Mouse (Mus musculus): ENCODE results near the gene Krtap4-16. TPM values are rescaled to one million over a fixed set of nuclear protein-coding genes. Genes with fewer than 3 reads are reported as not detected.
"Not testable (repeated sequence)": the region's sequence is repeated elsewhere in the genome, so short reads cannot be mapped to it uniquely, and the experiment has no call there.

Gene Krtap4-16
- polyA plus RNA-seq, 1 experiment from 2014 or later = not detected

- 80% methylated on average over 1 of the region's 1 CpGs for WGBS
- no peak within 1 kb of the TSS for H3K4me2 ChIP-seq (ENCODE audit: low read depth, severe bottlenecking)
- H3K27ac ChIP-seq (replicated peaks; ENCODE audit: low read depth, low read length) = no peak within 1 kb of the TSS
- H3K9me3 ChIP-seq (ENCODE audit: control insufficient read depth, low read length) = no peaks in the 10 kb centered on the region
- no peaks in the 10 kb centered on the region for H3K27me3 ChIP-seq (ENCODE audit: control insufficient read depth, insufficient read depth, low read length)
- H3K36me3 ChIP-seq (ENCODE audit: control insufficient read depth, insufficient read depth, low read length) = no peaks in the 10 kb centered on the region
- H3K9ac ChIP-seq (ENCODE audit: low read length) = no peak within 1 kb of the TSS
- ATAC-seq (ENCODE audit: insufficient number of reproducible peaks, low FRiP score, low TSS enrichment, low read depth) = no peak
- H3K4me1 ChIP-seq (ENCODE audit: control insufficient read depth, insufficient read depth, low read length) = no peaks in the 10 kb centered on the region
- no peak for DNase-seq (ENCODE audit: low spot score)
- no peak within 1 kb of the TSS for H3K4me3 ChIP-seq (ENCODE audit: low read depth, low read length)
Measured at GRCm38 (mm10) chr11:99837966-99838365, 13.4 kb downstream of the Krtap4-16 start, which contains the start of gene 2300003K06Rik. 2300003K06Rik (minus strand) TSS chr11:99838066.

GRCm38 (mm10) chr11:99815566-99815965 is 35.8 kb downstream of the Krtap4-16 start, which contains the start of gene Gm11564:
Gm11564 (minus strand) TSS chr11:99815666.
- not testable (repeated sequence) for H3K4me1 ChIP-seq (ENCODE audit: control insufficient read depth, insufficient read depth, low read length); H3K9ac ChIP-seq (ENCODE audit: low read length); H3K9me3 ChIP-seq (ENCODE audit: control insufficient read depth, low read length); DNase-seq (ENCODE audit: low spot score); H3K4me3 ChIP-seq (ENCODE audit: low read depth, low read length); ATAC-seq (ENCODE audit: insufficient number of reproducible peaks, low FRiP score, low TSS enrichment, low read depth); H3K4me2 ChIP-seq (ENCODE audit: low read depth, severe bottlenecking); H3K36me3 ChIP-seq (ENCODE audit: control insufficient read depth, insufficient read depth, low read length); H3K27ac ChIP-seq (replicated peaks; ENCODE audit: low read depth, low read length); H3K27me3 ChIP-seq (ENCODE audit: control insufficient read depth, insufficient read depth, low read length)
- 90% methylated on average over 2 of the region's 2 CpGs for WGBS

- not testable (repeated sequence) for H3K4me2 ChIP-seq (ENCODE audit: low read depth, severe bottlenecking); H3K27me3 ChIP-seq (ENCODE audit: control insufficient read depth, insufficient read depth, low read length); H3K9ac ChIP-seq (ENCODE audit: low read length); H3K4me1 ChIP-seq (ENCODE audit: control insufficient read depth, insufficient read depth, low read length); H3K36me3 ChIP-seq (ENCODE audit: control insufficient read depth, insufficient read depth, low read length); DNase-seq (ENCODE audit: low spot score); ATAC-seq (ENCODE audit: insufficient number of reproducible peaks, low FRiP score, low TSS enrichment, low read depth); H3K9me3 ChIP-seq (ENCODE audit: control insufficient read depth, low read length); H3K4me3 ChIP-seq (ENCODE audit: low read depth, low read length); H3K27ac ChIP-seq (replicated peaks; ENCODE audit: low read depth, low read length)
Measured at GRCm38 (mm10) chr11:99809792-99810191, 41.6 kb downstream of the Krtap4-16 start, which contains the start of gene Krtap4-13. Krtap4-13 (minus strand) TSS chr11:99809892.

GRCm38 (mm10) chr11:99804346-99804745 is 47.1 kb downstream of the Krtap4-16 start, which contains the start of gene Gm11554:
Gm11554 (minus strand) TSS chr11:99804446.
- H3K27ac ChIP-seq (replicated peaks; ENCODE audit: low read depth, low read length); H3K9ac ChIP-seq (ENCODE audit: low read length); H3K4me2 ChIP-seq (ENCODE audit: low read depth, severe bottlenecking); ATAC-seq (ENCODE audit: insufficient number of reproducible peaks, low FRiP score, low TSS enrichment, low read depth); H3K27me3 ChIP-seq (ENCODE audit: control insufficient read depth, insufficient read depth, low read length); H3K4me3 ChIP-seq (ENCODE audit: low read depth, low read length); DNase-seq (ENCODE audit: low spot score); H3K36me3 ChIP-seq (ENCODE audit: control insufficient read depth, insufficient read depth, low read length); H3K9me3 ChIP-seq (ENCODE audit: control insufficient read depth, low read length); H3K4me1 ChIP-seq (ENCODE audit: control insufficient read depth, insufficient read depth, low read length): not testable (repeated sequence)
- no CpG with 5 or more reads among the region's 1 CpGs for WGBS

Other genes with a start within 250 kb of the Krtap4-16 start
- not detected in 2 replicates for gene Gm11938, start 248.3 kb downstream of the Krtap4-16 start, polyA plus RNA-seq (2014; fragmentation: Nextera tagmentation; extraction: Ambion mirVana)
- gene Gm11937, start 241.4 kb downstream of the Krtap4-16 start, polyA plus RNA-seq (2014; fragmentation: Nextera tagmentation; extraction: Ambion mirVana) = not detected in 2 replicates
- not detected in 2 replicates for gene Krtap2-4, start 236.8 kb downstream of the Krtap4-16 start, polyA plus RNA-seq (2014; fragmentation: Nextera tagmentation; extraction: Ambion mirVana)
- not detected in 2 replicates for gene Gm11562, start 231.2 kb downstream of the Krtap4-16 start, polyA plus RNA-seq (2014; fragmentation: Nextera tagmentation; extraction: Ambion mirVana)
- gene Krtap4-1, start 223.4 kb downstream of the Krtap4-16 start, polyA plus RNA-seq (2014; fragmentation: Nextera tagmentation; extraction: Ambion mirVana) = not detected in 2 replicates
- gene Krtap4-2, start 216.5 kb downstream of the Krtap4-16 start, polyA plus RNA-seq (2014; fragmentation: Nextera tagmentation; extraction: Ambion mirVana) = not detected in 2 replicates
- gene Krtap4-7, start 207.5 kb downstream of the Krtap4-16 start, polyA plus RNA-seq (2014; fragmentation: Nextera tagmentation; extraction: Ambion mirVana) = not detected in 2 replicates
- not detected in 2 replicates for gene Gm11555, start 201.4 kb downstream of the Krtap4-16 start, polyA plus RNA-seq (2014; fragmentation: Nextera tagmentation; extraction: Ambion mirVana)
- gene Gm11563, start 192.6 kb downstream of the Krtap4-16 start, polyA plus RNA-seq (2014; fragmentation: Nextera tagmentation; extraction: Ambion mirVana) = not detected in 2 replicates
- gene Krtap4-6, start 185.6 kb downstream of the Krtap4-16 start, polyA plus RNA-seq (2014; fragmentation: Nextera tagmentation; extraction: Ambion mirVana) = not detected in 2 replicates
- gene Gm14190, start 160.9 kb downstream of the Krtap4-16 start, polyA plus RNA-seq (2014; fragmentation: Nextera tagmentation; extraction: Ambion mirVana) = not detected in 2 replicates
- gene Gm14180, start 117.3 kb downstream of the Krtap4-16 start, polyA plus RNA-seq (2014; fragmentation: Nextera tagmentation; extraction: Ambion mirVana) = not detected in 2 replicates
- not detected in 2 replicates for gene Gm11595, start 78.7 kb downstream of the Krtap4-16 start, polyA plus RNA-seq (2014; fragmentation: Nextera tagmentation; extraction: Ambion mirVana)
- gene Krtap4-8, start 70.9 kb downstream of the Krtap4-16 start, polyA plus RNA-seq (2014; fragmentation: Nextera tagmentation; extraction: Ambion mirVana) = not detected in 2 replicates
- not detected in 2 replicates for gene Krtap4-9, start 66.4 kb downstream of the Krtap4-16 start, polyA plus RNA-seq (2014; fragmentation: Nextera tagmentation; extraction: Ambion mirVana)
- not detected in 2 replicates for gene Gm11596, start 58.1 kb downstream of the Krtap4-16 start, polyA plus RNA-seq (2014; fragmentation: Nextera tagmentation; extraction: Ambion mirVana)
- not detected in 2 replicates for gene Gm11569, start 52.7 kb downstream of the Krtap4-16 start, polyA plus RNA-seq (2014; fragmentation: Nextera tagmentation; extraction: Ambion mirVana)
- gene Gm11554, start 47.2 kb downstream of the Krtap4-16 start, polyA plus RNA-seq (2014; fragmentation: Nextera tagmentation; extraction: Ambion mirVana) = not detected in 2 replicates
- gene Krtap4-13, start 41.7 kb downstream of the Krtap4-16 start, polyA plus RNA-seq (2014; fragmentation: Nextera tagmentation; extraction: Ambion mirVana) = not detected in 2 replicates
- gene Gm11564, start 35.9 kb downstream of the Krtap4-16 start, polyA plus RNA-seq (2014; fragmentation: Nextera tagmentation; extraction: Ambion mirVana) = not detected in 2 replicates
- not detected in 2 replicates for gene 2300003K06Rik, start 13.5 kb downstream of the Krtap4-16 start, polyA plus RNA-seq (2014; fragmentation: Nextera tagmentation; extraction: Ambion mirVana)
- not detected in 2 replicates for gene Gm11568, start 6.3 kb upstream of the Krtap4-16 start, polyA plus RNA-seq (2014; fragmentation: Nextera tagmentation; extraction: Ambion mirVana)
- gene Gm11559, start 12.9 kb upstream of the Krtap4-16 start, polyA plus RNA-seq (2014; fragmentation: Nextera tagmentation; extraction: Ambion mirVana) = not detected in 2 replicates
- not detected in 2 replicates for gene Krtap9-1, start 21.8 kb upstream of the Krtap4-16 start, polyA plus RNA-seq (2014; fragmentation: Nextera tagmentation; extraction: Ambion mirVana)
- gene Gm11567, start 27.6 kb upstream of the Krtap4-16 start, polyA plus RNA-seq (2014; fragmentation: Nextera tagmentation; extraction: Ambion mirVana) = not detected in 2 replicates
- gene Krtap31-1, start 56.3 kb upstream of the Krtap4-16 start, polyA plus RNA-seq (2014; fragmentation: Nextera tagmentation; extraction: Ambion mirVana) = not detected in 2 replicates
- not detected in 2 replicates for gene Gm11565, start 63.1 kb upstream of the Krtap4-16 start, polyA plus RNA-seq (2014; fragmentation: Nextera tagmentation; extraction: Ambion mirVana)
- not detected in 2 replicates for gene Krtap31-2, start 84.7 kb upstream of the Krtap4-16 start, polyA plus RNA-seq (2014; fragmentation: Nextera tagmentation; extraction: Ambion mirVana)
- gene Krtap9-5, start 96.9 kb upstream of the Krtap4-16 start, polyA plus RNA-seq (2014; fragmentation: Nextera tagmentation; extraction: Ambion mirVana) = not detected in 2 replicates
- not detected in 2 replicates for gene Krtap29-1, start 127.4 kb upstream of the Krtap4-16 start, polyA plus RNA-seq (2014; fragmentation: Nextera tagmentation; extraction: Ambion mirVana)
- not detected in 2 replicates for gene Krtap16-1, start 135.0 kb upstream of the Krtap4-16 start, polyA plus RNA-seq (2014; fragmentation: Nextera tagmentation; extraction: Ambion mirVana)
- gene Krtap17-1, start 142.4 kb upstream of the Krtap4-16 start, polyA plus RNA-seq (2014; fragmentation: Nextera tagmentation; extraction: Ambion mirVana) = 0.48 and 1.0 TPM in 2 replicates
- not detected in 2 replicates for gene Krt33a, start 164.6 kb upstream of the Krtap4-16 start, polyA plus RNA-seq (2014; fragmentation: Nextera tagmentation; extraction: Ambion mirVana)
- 0.15 and 0.16 TPM in 2 replicates for gene Krt33b, start 178.3 kb upstream of the Krtap4-16 start, polyA plus RNA-seq (2014; fragmentation: Nextera tagmentation; extraction: Ambion mirVana)
- gene Krt34, start 189.9 kb upstream of the Krtap4-16 start, polyA plus RNA-seq (2014; fragmentation: Nextera tagmentation; extraction: Ambion mirVana) = not detected in 2 replicates
- gene Krt31, start 198.9 kb upstream of the Krtap4-16 start, polyA plus RNA-seq (2014; fragmentation: Nextera tagmentation; extraction: Ambion mirVana) = not detected in 2 replicates
- not detected in 2 replicates for gene Krt32, start 236.6 kb upstream of the Krtap4-16 start, polyA plus RNA-seq (2014; fragmentation: Nextera tagmentation; extraction: Ambion mirVana)
- gene Krt35, start 244.6 kb upstream of the Krtap4-16 start, polyA plus RNA-seq (2014; fragmentation: Nextera tagmentation; extraction: Ambion mirVana) = 0.11 TPM in 1 of 2 replicates, not detected in the other

Data from limb, embryonic 11.5 days (tissue).